Mouse (Mus musculus) limb, embryonic 14.5 days (tissue): ENCODE results near the gene Tanc1. TPM values are rescaled to one million over a fixed set of nuclear protein-coding genes. Genes with fewer than 3 reads are reported as not detected.

Source experiments
- ATAC-seq: fragments of 200-750 bp; cut with Nextera tagmentation; 2 replicates; pipeline ENCODE4 v1.8.0; 2017; ENCODE audit warnings: low read depth, moderate number of reproducible peaks, moderate TSS enrichment; ENCODE audit not compliant: low FRiP score
- DNase-seq: peaks from one replicate; pipeline ENCODE4 v3.0.0-alpha.2; 2015; ENCODE audit warnings: low spot score
- H3K27ac ChIP-seq: fragments of 300-500 bp; sonication (generic); replicated peaks from 2 replicates; pipeline ENCODE4 v1.5.1; 2014; ENCODE audit warnings: low read depth, mild to moderate bottlenecking, low read length, moderate library complexity, mixed read lengths
- H3K27me3 ChIP-seq: fragments of 300-500 bp; sonication (generic); 2 replicates; pipeline ENCODE4 v1.6.1; 2014; ENCODE audit warnings: low read length, mixed read lengths; ENCODE audit not compliant: control insufficient read depth, insufficient read depth
- H3K36me3 ChIP-seq: fragments of 300-500 bp; sonication (generic); 2 replicates; pipeline ENCODE4 v1.6.1; 2014; ENCODE audit warnings: mild to moderate bottlenecking, low read length, moderate library complexity, mixed read lengths; ENCODE audit not compliant: control insufficient read depth, insufficient read depth
- H3K4me1 ChIP-seq: fragments of 300-500 bp; sonication (generic); 2 replicates; pipeline ENCODE4 v1.6.1; 2014; ENCODE audit warnings: antibody characterized with exemption, low read length, mixed read lengths; ENCODE audit not compliant: control insufficient read depth, insufficient read depth
- H3K4me2 ChIP-seq: fragments of 300-500 bp; sonication (generic); replicated peaks from 2 replicates; pipeline ENCODE4 v1.6.1; 2014; ENCODE audit warnings: low read depth, mild to moderate bottlenecking, low read length, moderate library complexity; ENCODE audit not compliant: severe bottlenecking
- H3K4me3 ChIP-seq: fragments of 300-500 bp; sonication (generic); replicated peaks from 2 replicates; pipeline ENCODE4 v1.5.1; 2014; ENCODE audit warnings: low read length
- H3K9ac ChIP-seq: fragments of 300-500 bp; sonication (generic); 2 replicates; pipeline ENCODE4 v1.6.1; 2014; ENCODE audit warnings: mild to moderate bottlenecking, low read depth, low read length, moderate library complexity; ENCODE audit not compliant: severe bottlenecking
- H3K9me3 ChIP-seq: fragments of 300-500 bp; sonication (generic); 2 replicates; pipeline ENCODE4 v1.6.1; 2016; ENCODE audit warnings: low read length; ENCODE audit not compliant: control insufficient read depth
- POLR2A ChIP-seq: fragments of 200-500 bp; IDR thresholded peaks from 2 replicates; pipeline ENCODE4 v1.8.0; 2012; ENCODE audit warnings: inconsistent platforms, mild to moderate bottlenecking, moderate library complexity, borderline replicate concordance; ENCODE audit not compliant: insufficient read depth, insufficient read length; ENCODE audit errors: extremely low read depth
- WGBS: fragments of 180-500 bp; shearing (Covaris S2); extraction: QIAGEN DNeasy Blood & Tissue Kit; methylation state at CpG from one replicate; pipeline ENCODE4 v1.1.7; 2014; 5-methylcytosine and 5-hydroxymethylcytosine counted together
- polyA plus RNA-seq, 2 experiments: library from polyadenylated mRNA; depleted of rRNA in 1 of 2; stranded (reverse) in 1 of 2; unstranded in 1 of 2; fragments of >200 nt; fragmentation: Nextera tagmentation in 1 of 2; extraction: Ambion mirVana in 1 of 2; gene quantifications; 2 replicates each; pipeline versions ENCODE4 v1.2.1 to v1.2.3; 2012 to 2014

Gene Tanc1
- polyA plus RNA-seq, 2 experiments = 24.1 to 35.3 TPM

- H3K27ac ChIP-seq = no peak overlapping the region
- H3K36me3 ChIP-seq = peaks cover 56% of the 10 kb centered on the region
- 79% methylated on average over 6 of the region's 6 CpGs for WGBS
- H3K4me3 ChIP-seq = no peak overlapping the region
- H3K9me3 ChIP-seq = no peaks in the 10 kb centered on the region
- no peak for ATAC-seq
- TF ChIP-seq POLR2A = no peak
- H3K4me2 ChIP-seq = no peak overlapping the region
- H3K4me1 ChIP-seq = no peaks in the 10 kb centered on the region
- H3K27me3 ChIP-seq = no peaks in the 10 kb centered on the region
- no peak overlapping the region for H3K9ac ChIP-seq
- DNase-seq = no peak
Measured at GRCm38 (mm10) chr2:59819415-59819814, 207.6 kb downstream of the Tanc1 start.

- H3K27ac ChIP-seq = no peak overlapping the region
- H3K9ac ChIP-seq = no peak overlapping the region
- H3K4me1 ChIP-seq = no peaks in the 10 kb centered on the region
- H3K9me3 ChIP-seq = no peaks in the 10 kb centered on the region
- DNase-seq (no peak), ATAC-seq (no peak)
- H3K4me3 ChIP-seq = no peak overlapping the region
- 64% methylated on average over 15 of the region's 15 CpGs for WGBS
- no peaks in the 10 kb centered on the region for H3K27me3 ChIP-seq
- peaks cover 57% of the 10 kb centered on the region for H3K36me3 ChIP-seq
- TF ChIP-seq POLR2A = no peak
- H3K4me2 ChIP-seq = no peak overlapping the region
Measured at GRCm38 (mm10) chr2:59820088-59820487, 208.2 kb downstream of the Tanc1 start.

GRCm38 (mm10) chr2:59821044-59821443, 209.2 kb downstream of the Tanc1 start:
- 91% methylated on average over 2 of the region's 2 CpGs for WGBS
- ATAC-seq (no peak), DNase-seq (no peak)
- peaks cover 53% of the 10 kb centered on the region for H3K36me3 ChIP-seq
- H3K4me2 ChIP-seq = no peak overlapping the region
- no peaks in the 10 kb centered on the region for H3K4me1 ChIP-seq
- H3K27me3 ChIP-seq = no peaks in the 10 kb centered on the region
- H3K27ac ChIP-seq = no peak overlapping the region
- no peaks in the 10 kb centered on the region for H3K9me3 ChIP-seq
- TF ChIP-seq POLR2A = no peak
- H3K4me3 ChIP-seq = no peak overlapping the region
- H3K9ac ChIP-seq = no peak overlapping the region

- Histone ChIP-seq H3K4me2 (no peak overlapping the region), H3K27me3 (no peaks in the 10 kb centered on the region), H3K9ac (no peak overlapping the region), H3K36me3 (peaks cover 23% of the 10 kb centered on the region), H3K4me1 (0 out of 2 replicates have a peak, but pooled peaks cover 5% of the 10 kb centered on the region), H3K4me3 (no peak overlapping the region), H3K9me3 (no peaks in the 10 kb centered on the region), H3K27ac (no peak overlapping the region)
- 83% methylated on average over 8 of the region's 8 CpGs for WGBS
- TF ChIP-seq POLR2A = no peak
- ATAC-seq (no peak), DNase-seq (no peak)
Measured at GRCm38 (mm10) chr2:59824289-59824688, 212.4 kb downstream of the Tanc1 start.

- Histone ChIP-seq H3K27ac (no peak overlapping the region), H3K4me3 (no peak overlapping the region), H3K4me1 (peaks cover 10% of the 10 kb centered on the region; the same call in 1 of the 2 replicates), H3K4me2 (no peak overlapping the region), H3K9ac (no peak overlapping the region), H3K36me3 (peaks cover 18% of the 10 kb centered on the region), H3K27me3 (no peaks in the 10 kb centered on the region), H3K9me3 (no peaks in the 10 kb centered on the region)
- DNase-seq (no peak), ATAC-seq (no peak)
- WGBS = 89% methylated on average over 4 of the region's 4 CpGs
- no peak for TF ChIP-seq POLR2A
Measured at GRCm38 (mm10) chr2:59825380-59825779, 213.5 kb downstream of the Tanc1 start.
